Mouse (Mus musculus) fat pad, adult 2 months (tissue): ENCODE results near the gene Slamf6.
"Not testable (repeated sequence)": the region's sequence is repeated elsewhere in the genome, so short reads cannot be mapped to it uniquely, and the experiment has no call there.

Experiments used
- DNase-seq: peaks from one replicate; pipeline ENCODE4 v3.0.0-alpha.2; 2011; ENCODE audit warnings: low read depth, low spot score; ENCODE audit errors: extremely low read depth

The Slamf6 gene

DNA sequence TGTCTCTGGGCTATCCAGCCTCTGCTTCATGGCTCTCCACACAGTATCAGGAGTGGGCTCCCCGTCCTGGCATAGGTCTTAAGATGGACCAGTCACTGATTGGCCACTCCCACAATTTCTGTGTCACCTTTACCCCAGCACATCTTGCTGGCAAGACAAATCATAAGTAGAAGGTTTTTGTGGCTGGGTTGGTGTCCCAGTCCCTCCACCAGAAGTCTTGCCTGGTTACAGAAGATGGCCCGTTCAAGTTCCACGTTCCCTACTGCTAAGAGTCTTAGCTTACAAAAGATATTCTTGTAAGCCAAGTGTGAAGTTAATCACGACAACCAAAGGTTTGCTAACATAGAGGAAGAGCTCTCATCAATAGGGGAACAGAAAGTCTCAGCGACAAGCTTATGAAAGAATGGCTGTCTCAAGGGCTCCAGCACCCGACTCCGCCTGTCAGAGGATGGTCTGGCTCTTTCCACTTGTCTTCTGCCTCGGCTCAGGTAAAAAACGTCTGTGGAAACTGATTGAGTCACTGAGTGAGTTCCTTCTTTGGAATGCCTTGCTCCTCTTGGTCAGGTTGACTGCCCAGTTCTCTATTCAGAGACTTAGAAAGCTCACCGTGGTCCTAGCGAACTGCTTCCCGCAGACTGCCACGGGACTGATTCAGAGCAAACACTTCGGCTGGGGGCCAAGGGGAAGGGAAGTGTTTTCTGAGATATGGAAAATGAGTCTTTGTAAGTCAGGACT is at the start of gene Slamf6:
Gene Slamf6 (plus strand): TSS at position 211 of the 735 bp plus-strand sequence.
- DNase-seq = no peak

DNA sequence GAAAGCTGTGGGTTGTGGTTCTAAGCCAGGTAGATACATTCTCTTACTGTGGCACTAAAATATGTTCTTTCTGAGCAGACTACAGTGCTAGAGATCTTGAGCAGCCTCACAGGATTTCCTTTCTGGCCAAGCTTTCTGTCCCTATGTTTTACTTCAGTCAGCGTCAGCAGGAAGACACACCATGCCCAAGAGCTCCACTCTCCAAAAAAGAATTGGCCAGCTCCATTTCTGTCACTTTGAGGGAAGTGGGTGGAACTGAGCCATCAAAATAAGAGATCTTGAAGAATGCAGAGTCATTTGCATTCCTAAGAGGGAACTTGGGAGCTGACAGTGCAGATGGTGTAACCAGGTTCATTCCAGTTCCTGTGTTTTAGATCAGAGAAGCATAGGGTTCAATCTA is 30.3 kb upstream of the Slamf6 start:
- DNase-seq = no peak

GRCm38 (mm10) chr1:171895364-171895763 is 22.0 kb upstream of the Slamf6 start, which contains the start of gene Gm10521:
Gene Gm10521 (plus strand): TSS chr1:171895664.
- not testable (repeated sequence) for DNase-seq

- DNase-seq = no peak
These were observed 13.3 kb upstream of the Slamf6 start for GRCm38 (mm10) chr1:171904011-171904410.

GRCm38 (mm10) chr1:171915638-171916458 is 1.5 kb upstream of the Slamf6 start:
- no peak for DNase-seq

GRCm38 (mm10) chr1:171918136-171918920 is 1.0 kb downstream of the Slamf6 start:
- no peak for DNase-seq

DNA sequence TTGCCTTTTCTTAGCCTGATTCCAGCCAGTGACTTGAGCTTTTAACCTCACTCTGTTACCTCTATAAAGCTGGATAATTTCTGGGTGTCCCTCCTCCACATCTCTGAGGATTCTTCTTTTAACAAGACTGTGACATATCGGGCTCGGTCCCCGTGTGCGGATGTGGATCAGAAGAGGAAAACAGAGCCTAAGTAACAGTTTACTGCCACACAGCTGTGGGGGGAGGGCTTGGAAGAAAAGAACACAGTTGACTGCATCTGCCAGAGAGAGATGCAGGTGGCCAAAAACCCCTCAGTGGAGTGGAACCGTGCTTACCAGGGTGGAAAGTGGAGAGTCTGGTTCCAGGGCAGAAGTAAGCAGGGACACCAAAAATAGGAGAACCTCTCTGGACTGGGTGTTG is 1.9 kb downstream of the Slamf6 start:
- no peak for DNase-seq

DNA sequence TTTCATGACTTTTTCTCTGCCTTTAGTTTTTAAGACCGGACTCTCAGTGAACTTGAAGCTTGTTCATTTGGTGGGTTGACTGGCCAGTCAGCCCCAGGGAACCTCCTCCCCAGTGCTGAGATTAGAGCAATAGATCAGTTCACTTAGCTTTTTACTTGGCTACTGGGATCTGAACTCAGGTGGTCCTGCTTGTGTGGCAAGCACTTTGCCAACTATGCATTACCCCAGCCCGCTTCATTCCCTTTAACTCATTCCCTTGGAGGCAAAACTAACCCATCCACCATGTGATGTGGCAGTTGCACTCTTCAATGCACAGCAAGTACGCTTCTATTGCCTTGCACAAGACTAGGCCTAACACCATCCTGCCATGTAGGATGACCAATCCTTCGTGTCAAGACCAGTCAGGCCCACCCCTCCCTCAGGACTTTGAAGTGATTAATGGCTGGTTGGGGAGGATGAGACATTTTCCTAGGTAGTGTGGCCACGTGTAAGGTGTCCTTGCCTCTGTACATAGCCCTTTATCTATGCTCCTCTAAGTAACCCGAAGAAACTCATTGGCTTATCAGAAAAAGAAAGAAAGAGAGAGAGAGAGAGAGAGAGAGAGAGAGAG is 2.7 kb downstream of the Slamf6 start:
- DNase-seq = no peak

- DNase-seq = no peak
These were observed 3.8 kb downstream of the Slamf6 start for GRCm38 (mm10) chr1:171920989-171921621.

- DNase-seq = no peak
These were observed 4.3 kb downstream of the Slamf6 start for GRCm38 (mm10) chr1:171921641-171922040.

DNA sequence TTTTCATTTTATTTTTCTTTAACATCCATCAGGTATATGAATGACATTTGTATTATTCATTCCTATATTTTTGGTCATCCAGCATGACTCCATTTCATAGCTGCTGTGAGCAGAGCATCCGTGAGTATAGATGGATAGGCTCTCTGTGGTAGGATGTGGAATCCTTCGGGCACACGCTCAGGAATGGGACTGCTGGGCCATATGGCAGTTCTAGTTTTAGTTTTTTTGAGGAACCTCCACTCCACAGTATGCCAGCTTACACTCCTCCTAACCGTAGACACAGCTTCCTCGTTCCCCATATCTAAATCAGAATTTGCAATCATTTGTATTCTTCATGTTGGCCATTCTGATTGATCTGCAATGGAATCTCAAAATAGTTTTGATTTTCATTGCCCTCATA is 5.5 kb downstream of the Slamf6 start:
- DNase-seq = no peak

- DNase-seq = no peak
These were observed 7.6 kb downstream of the Slamf6 start for GRCm38 (mm10) chr1:171924900-171925299.

DNA sequence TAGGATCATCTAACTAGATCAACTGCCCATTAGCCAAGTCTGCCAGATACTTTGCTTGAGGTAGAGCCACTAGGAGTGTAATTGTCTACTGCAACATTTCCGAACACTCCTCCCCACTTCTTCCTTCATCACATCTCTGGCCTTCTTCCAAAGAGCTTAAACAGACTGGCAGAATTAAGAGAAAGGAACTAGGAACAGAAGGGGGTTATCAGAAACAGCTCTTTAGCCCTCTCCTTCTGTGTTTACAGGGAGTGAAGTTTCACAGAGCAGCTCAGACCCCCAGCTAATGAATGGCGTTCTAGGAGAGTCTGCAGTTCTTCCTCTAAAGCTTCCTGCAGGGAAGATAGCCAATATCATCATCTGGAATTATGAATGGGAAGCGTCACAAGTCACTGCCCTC is 16.5 kb downstream of the Slamf6 start:
- no peak for DNase-seq

DNA sequence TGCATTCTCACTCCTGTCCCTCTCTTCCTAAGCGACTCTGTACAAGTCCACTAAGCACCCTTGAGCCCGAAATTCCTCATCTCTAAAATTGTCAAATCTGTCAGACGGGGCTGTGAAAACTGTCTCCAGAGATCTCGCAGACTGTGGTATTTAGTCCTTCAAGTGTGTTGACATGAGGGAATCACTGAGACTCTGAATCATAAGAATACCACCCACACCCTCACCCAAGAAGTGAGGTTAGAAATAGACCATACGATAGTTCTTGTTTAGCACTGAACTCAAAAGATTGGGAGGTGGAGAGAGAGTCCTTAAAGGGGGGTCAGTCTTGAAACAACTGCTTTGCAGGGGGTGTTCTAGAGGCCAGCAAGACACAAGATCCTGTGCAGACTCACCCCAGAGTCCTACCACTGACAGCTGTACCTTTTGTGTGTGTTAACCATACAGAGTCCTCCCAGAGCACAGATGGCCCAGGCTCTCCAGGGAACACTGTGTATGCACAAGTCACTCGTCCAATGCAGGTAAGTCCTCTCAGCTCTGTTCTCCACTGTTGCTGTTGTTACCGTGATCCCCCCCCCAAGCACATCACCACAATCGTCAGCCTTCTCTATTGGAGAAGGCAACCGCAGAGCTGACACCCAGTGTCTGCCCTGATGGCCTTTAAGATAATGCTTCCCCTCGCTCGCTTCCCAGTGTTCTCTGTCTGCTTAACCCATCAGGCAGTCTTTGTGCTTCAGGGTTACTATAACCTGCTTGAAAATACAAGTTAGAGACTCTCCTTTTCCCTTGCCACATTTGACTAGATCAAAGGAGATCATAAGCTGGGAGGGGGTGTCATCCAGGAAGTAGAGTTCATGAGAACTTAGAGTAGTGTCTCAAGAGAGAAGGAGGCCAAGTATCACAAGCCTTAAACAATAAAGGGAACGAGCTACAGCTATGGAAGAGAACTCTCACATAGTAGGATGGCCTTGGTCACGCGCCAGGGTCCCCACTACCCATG is 21.9 kb downstream of the Slamf6 start:
- no peak for DNase-seq

DNA sequence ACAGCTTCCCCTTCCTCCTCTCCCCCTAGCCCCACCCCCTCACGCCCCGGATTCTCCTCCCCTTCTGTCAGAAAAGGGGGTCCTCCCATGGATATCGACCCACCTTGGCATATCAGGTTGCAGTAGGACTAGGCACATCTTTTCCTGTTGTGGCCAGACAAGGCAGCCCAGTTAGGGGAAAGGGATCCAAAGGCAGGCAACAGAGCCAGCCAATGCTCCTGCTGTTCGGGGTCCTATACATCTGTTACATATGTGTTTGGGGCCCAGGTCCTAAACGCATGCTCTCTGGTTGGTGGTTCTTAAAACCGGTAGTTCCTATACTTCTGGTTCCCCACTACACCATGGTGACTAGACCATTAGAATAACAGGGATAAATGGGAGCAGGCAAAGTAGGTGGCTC is 23.3 kb downstream of the Slamf6 start:
- DNase-seq = no peak

- no peak for DNase-seq
These were observed 29.2 kb downstream of the Slamf6 start for GRCm38 (mm10) chr1:171946447-171946995.

DNA sequence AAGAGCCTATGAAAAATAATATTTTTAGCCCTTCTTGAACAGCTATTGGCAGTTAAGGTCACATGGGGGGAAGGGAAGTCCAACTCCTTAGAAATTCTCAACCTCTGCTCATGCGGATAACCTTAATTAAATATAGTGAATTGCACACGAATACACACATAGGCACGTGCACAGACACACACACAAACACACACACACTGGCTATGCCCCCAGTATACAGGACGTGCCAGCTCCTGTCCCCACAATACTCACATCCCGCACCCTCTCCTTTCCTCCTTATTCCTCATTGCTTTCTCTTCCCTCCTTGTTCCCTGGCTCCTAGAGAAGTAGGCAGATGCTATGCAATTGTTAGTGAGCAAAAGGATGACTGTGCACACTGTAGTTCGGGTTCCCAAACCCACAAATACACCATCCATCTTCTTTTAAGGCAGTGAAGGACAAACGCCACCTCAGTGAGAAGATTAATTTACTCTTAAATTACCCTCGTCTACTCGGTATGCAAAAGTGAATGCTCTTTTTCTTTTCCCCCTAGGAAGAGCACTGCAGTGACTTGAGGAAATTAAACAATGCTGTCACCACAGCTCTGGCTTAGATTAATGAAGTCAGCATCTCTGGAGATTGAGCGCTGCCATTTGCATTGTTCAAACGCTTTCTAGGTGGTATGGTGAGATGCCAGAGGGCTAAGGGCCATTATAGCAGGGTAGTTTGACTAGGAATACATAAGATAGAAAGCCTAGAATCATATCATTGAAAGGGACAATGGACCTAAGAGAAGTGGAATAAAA is 31.0 kb downstream of the Slamf6 start:
- DNase-seq = no peak

DNA sequence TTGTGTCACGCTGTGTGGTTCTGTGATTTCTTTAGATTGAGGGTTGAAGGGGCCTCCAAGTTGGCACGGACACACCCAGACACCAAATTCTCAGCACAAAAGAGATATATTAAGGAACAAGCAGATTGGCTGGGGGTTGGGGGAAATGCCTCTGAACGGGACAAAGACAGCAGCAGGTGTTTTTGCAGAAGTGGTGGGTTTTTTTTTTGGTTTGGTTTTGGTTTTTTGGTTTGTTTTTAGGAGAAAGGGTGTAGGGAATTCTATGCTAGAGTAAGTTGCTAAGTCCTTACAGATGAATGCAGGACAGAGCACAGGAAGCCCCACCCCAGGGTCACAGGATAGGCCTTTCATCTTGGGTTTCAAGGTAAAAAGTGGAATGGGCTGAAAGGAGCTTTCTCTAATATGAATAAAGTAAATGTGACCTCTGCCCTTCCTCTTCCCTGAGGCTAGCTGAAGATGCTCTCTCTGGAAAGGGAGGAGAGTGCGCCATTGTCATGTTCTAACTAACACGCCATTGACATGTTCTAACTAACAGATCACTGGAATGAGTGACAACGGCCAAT is 31.7 kb downstream of the Slamf6 start:
- DNase-seq = no peak
